ENCODE assay signal across 18 mouse cellular contexts in genomic region chr6:121156030-121156429, GRCm38 (mm10). TPM values are rescaled to one million over a fixed set of nuclear protein-coding genes. Genes with fewer than 3 reads are reported as not detected.
DNase-seq lines count a peak whose midpoint lies in the region; ATAC-seq lines count a peak whose summit lies in the region.
"Had no signal": no experiment of that assay in that cellular context is flagged by ENCODE, and none has a peak within 500 bp of the region (broad histone marks: within the 10 kb centered on the region; RNA-seq: fewer than 3 reads in every experiment).

No protein-coding gene starts in this region.

- H3K27me3 ChIP-seq in heart, embryonic 13.5 days (replicated peaks) = no peaks in the 10 kb centered on the region
- H3K27me3 ChIP-seq in midbrain, embryonic 10.5 days (ENCODE audit: low read depth, poor library complexity, severe bottlenecking) = no peaks in the 10 kb centered on the region
- no peaks in the 10 kb centered on the region for H3K27me3 ChIP-seq in midbrain, embryonic 11.5 days (ENCODE audit: control insufficient read depth, insufficient read depth, low read length)
- H3K27me3 ChIP-seq in neural tube, embryonic 15.5 days (replicated peaks) = no peaks in the 10 kb centered on the region
- H3K27me3 ChIP-seq: CH12.LX; midbrain, embryonic 15.5 days had no signal

- 40% methylated on average over 2 of the region's 2 CpGs for WGBS in heart, embryonic 13.5 days
- 93% methylated on average over 2 of the region's 2 CpGs for WGBS in midbrain, embryonic 10.5 days
- 94% methylated on average over 2 of the region's 2 CpGs for WGBS in midbrain, embryonic 11.5 days
- 89% methylated on average over 2 of the region's 2 CpGs for WGBS in neural tube, embryonic 15.5 days

- no peak overlapping the region for H3K4me2 ChIP-seq in heart, embryonic 13.5 days
- no peak overlapping the region for H3K4me2 ChIP-seq in midbrain, embryonic 11.5 days
- no peak overlapping the region for H3K4me2 ChIP-seq in neural tube, embryonic 15.5 days
- H3K4me2 ChIP-seq: liver, embryonic 13.5 days; midbrain, embryonic 15.5 days had no signal

- peak; percentile 64 for DNase-seq in adrenal gland, postnatal 14 days
- DNase-seq in adrenal gland, postnatal 25 days = no peak
- no peak for DNase-seq in heart, adult 8-10 months (ENCODE audit: low spot score)
- DNase-seq in midbrain, embryonic 10.5 days (ENCODE audit: low spot score) = no peak
- DNase-seq in midbrain, embryonic 11.5 days (ENCODE audit: low spot score, missing footprints) = no peak
- peak; percentile 62 for DNase-seq in testis, postnatal 10 days (ENCODE audit: low spot score)
- DNase-seq: cerebellum, adult 18-20 months; liver, embryonic 13.5 days; right cerebral cortex, postnatal 4 days; thymus, postnatal 25 days had no signal

- no peak overlapping the region for H3K4me3 ChIP-seq in heart, embryonic 13.5 days
- no peak overlapping the region for H3K4me3 ChIP-seq in midbrain, embryonic 10.5 days
- H3K4me3 ChIP-seq in midbrain, embryonic 11.5 days (ENCODE audit: low read depth, low read length) = no peak overlapping the region
- H3K4me3 ChIP-seq in neural tube, embryonic 15.5 days (replicated peaks) = no peak overlapping the region
- H3K4me3 ChIP-seq: layer of hippocampus, adult 2 months; left cerebral cortex, adult 2 months; liver, embryonic 13.5 days; midbrain, embryonic 15.5 days had no signal

- peaks cover 45% of the 10 kb centered on the region for H3K4me1 ChIP-seq in heart, embryonic 13.5 days
- H3K4me1 ChIP-seq in midbrain, embryonic 10.5 days = peaks cover 5% of the 10 kb centered on the region; the same call in 1 of the 2 replicates
- no peaks in the 10 kb centered on the region for H3K4me1 ChIP-seq in midbrain, embryonic 11.5 days (ENCODE audit: control insufficient read depth, insufficient read depth, low read length)
- H3K4me1 ChIP-seq in neural tube, embryonic 15.5 days = 0 out of 2 replicates have a peak, but pooled peaks cover 3% of the 10 kb centered on the region

- no peak overlapping the region for H3K9ac ChIP-seq in heart, embryonic 13.5 days
- H3K9ac ChIP-seq in midbrain, embryonic 11.5 days (ENCODE audit: low read length) = no peak overlapping the region
- no peak overlapping the region for H3K9ac ChIP-seq in neural tube, embryonic 15.5 days (replicated peaks)
- H3K9ac ChIP-seq: liver, embryonic 13.5 days; midbrain, embryonic 15.5 days had no signal

- H3K36me3 ChIP-seq in heart, embryonic 13.5 days = no peaks in the 10 kb centered on the region
- H3K36me3 ChIP-seq in midbrain, embryonic 10.5 days = no peaks in the 10 kb centered on the region
- no peaks in the 10 kb centered on the region for H3K36me3 ChIP-seq in midbrain, embryonic 11.5 days (ENCODE audit: control insufficient read depth, insufficient read depth, low read length)
- no peaks in the 10 kb centered on the region for H3K36me3 ChIP-seq in neural tube, embryonic 15.5 days
- H3K36me3 ChIP-seq: liver, embryonic 13.5 days; midbrain, embryonic 15.5 days had no signal

- ATAC-seq in heart, embryonic 13.5 days (ENCODE audit: extremely low read depth, insufficient number of reproducible peaks, low FRiP score, low TSS enrichment) = no peak
- ATAC-seq in midbrain, embryonic 11.5 days (ENCODE audit: low FRiP score) = no peak
- ATAC-seq in neural tube, embryonic 15.5 days (ENCODE audit: low FRiP score) = no peak
- ATAC-seq: midbrain, embryonic 15.5 days had no signal

- H3K27ac ChIP-seq in heart, embryonic 13.5 days (replicated peaks) = peak overlapping the region; percentile 24; the same call in 1 of the 2 replicates
- H3K27ac ChIP-seq in midbrain, embryonic 10.5 days (replicated peaks) = 0 out of 2 replicates have a peak overlapping the region, but pooled peaks have one; percentile 3
- no peak overlapping the region for H3K27ac ChIP-seq in midbrain, embryonic 11.5 days (ENCODE audit: low read depth, low read length)
- H3K27ac ChIP-seq in neural tube, embryonic 15.5 days (replicated peaks) = no peak overlapping the region
- H3K27ac ChIP-seq: hindbrain, postnatal 0 days; layer of hippocampus, adult 2 months; left cerebral cortex, adult 2 months; liver, embryonic 13.5 days; midbrain, embryonic 15.5 days had no signal

- H3K9me3 ChIP-seq in heart, embryonic 13.5 days = no peaks in the 10 kb centered on the region
- H3K9me3 ChIP-seq in midbrain, embryonic 10.5 days (replicated peaks) = no peaks in the 10 kb centered on the region
- H3K9me3 ChIP-seq in midbrain, embryonic 11.5 days (ENCODE audit: control insufficient read depth, low read length) = no peaks in the 10 kb centered on the region
- H3K9me3 ChIP-seq in neural tube, embryonic 15.5 days (replicated peaks) = no peaks in the 10 kb centered on the region
- H3K9me3 ChIP-seq: liver, embryonic 13.5 days; midbrain, embryonic 15.5 days had no signal

RNA-seq across cellular contexts. Expression of gene Mical3, which starts 25.2 kb away (rescaled TPM):
- total RNA-seq in adrenal gland, postnatal 14 days (2021) = 56.9 and 59.6 TPM in 2 replicates
- total RNA-seq in adrenal gland, postnatal 25 days (2021) = 65.9 and 72.6 TPM in 2 replicates
- 28.2 and 29.2 TPM in 2 replicates for polyA plus RNA-seq in heart, embryonic 13.5 days (2015; fragmentation: Nextera tagmentation; extraction: Ambion mirVana)
- 100 to 1,000 TPM; 112 to 130 (median 120) TPM for total RNA-seq in heart, adult 8-10 months (2022)
- polyA plus RNA-seq in midbrain, embryonic 10.5 days (2016; fragmentation: Nextera tagmentation; extraction: Ambion mirVana) = 9.0 and 10.2 TPM in 2 replicates
- 11.8 and 12.8 TPM in 2 replicates for polyA plus RNA-seq in midbrain, embryonic 11.5 days (2014; fragmentation: Nextera tagmentation; extraction: Ambion mirVana)
- 30.3 and 35.2 TPM in 2 replicates for polyA plus RNA-seq in neural tube, embryonic 15.5 days (2015; fragmentation: Nextera tagmentation; extraction: Ambion mirVana)

RNA-seq across cellular contexts. Expression of gene Pex26, which starts 27.4 kb away (rescaled TPM):
- total RNA-seq in adrenal gland, postnatal 14 days (2021) = 11.9 and 12.7 TPM in 2 replicates
- total RNA-seq in adrenal gland, postnatal 25 days (2021) = 16.1 and 17.2 TPM in 2 replicates
- polyA plus RNA-seq in heart, embryonic 13.5 days (2015; fragmentation: Nextera tagmentation; extraction: Ambion mirVana) = 4.7 and 5.2 TPM in 2 replicates
- 1 to 10 TPM; 5.9 to 6.6 (median 6.3) TPM for total RNA-seq in heart, adult 8-10 months (2022)
- polyA plus RNA-seq in midbrain, embryonic 10.5 days (2016; fragmentation: Nextera tagmentation; extraction: Ambion mirVana) = 8.5 and 8.8 TPM in 2 replicates
- 5.7 and 5.8 TPM in 2 replicates for polyA plus RNA-seq in midbrain, embryonic 11.5 days (2014; fragmentation: Nextera tagmentation; extraction: Ambion mirVana)
- 14.3 and 15.0 TPM in 2 replicates for polyA plus RNA-seq in neural tube, embryonic 15.5 days (2015; fragmentation: Nextera tagmentation; extraction: Ambion mirVana)

RNA-seq across cellular contexts. Expression of gene Tuba8, which starts 54.5 kb away (rescaled TPM):
- total RNA-seq in adrenal gland, postnatal 14 days (2021) = 15.9 and 17.5 TPM in 2 replicates
- total RNA-seq in adrenal gland, postnatal 25 days (2021) = 5.3 and 8.0 TPM in 2 replicates
- polyA plus RNA-seq in heart, embryonic 13.5 days (2015; fragmentation: Nextera tagmentation; extraction: Ambion mirVana) = 0.31 TPM in 2 replicates
- 100 to 1,000 TPM; 175 to 206 (median 179) TPM for total RNA-seq in heart, adult 8-10 months (2022)
- 0.22 and 0.36 TPM in 2 replicates for polyA plus RNA-seq in midbrain, embryonic 10.5 days (2016; fragmentation: Nextera tagmentation; extraction: Ambion mirVana)
- polyA plus RNA-seq in midbrain, embryonic 11.5 days (2014; fragmentation: Nextera tagmentation; extraction: Ambion mirVana) = 0.25 and 0.51 TPM in 2 replicates
- 1.5 and 2.5 TPM in 2 replicates for polyA plus RNA-seq in neural tube, embryonic 15.5 days (2015; fragmentation: Nextera tagmentation; extraction: Ambion mirVana)
- total RNA-seq: CH12.LX had no signal
- polyA plus RNA-seq: heart, embryonic 14.5 days had no signal

Comparison
In these comparisons a context has a peak if more than half of its experiments do, and no peak if none do; other contexts are left out.
1. DNase-seq: peak in adrenal gland, postnatal 14 days (single experiment) and testis, postnatal 10 days (single experiment); none in adrenal gland, postnatal 25 days (single experiment), heart, adult 8-10 months (single experiment), midbrain, embryonic 10.5 days (single experiment) and midbrain, embryonic 11.5 days (single experiment).
2. H3K27ac ChIP-seq: peak in heart, embryonic 13.5 days (single experiment) and midbrain, embryonic 10.5 days (single experiment); none in midbrain, embryonic 11.5 days (single experiment) and neural tube, embryonic 15.5 days (single experiment).